Mouse (Mus musculus) G1E (cell line): ENCODE data around the gene Hrh2.

ENCODE experiments used
- CTCF ChIP-seq: IDR thresholded peaks from 2 replicates; pipeline ENCODE4 v1.5.1; 2012; ENCODE audit warnings: low read depth, low read length, inconsistent platforms, mixed read lengths
- GATA1 ChIP-seq: IDR thresholded peaks from 2 replicates; pipeline ENCODE4 v1.6.1; 2012; ENCODE audit warnings: borderline replicate concordance, low read length, inconsistent platforms, mixed read lengths
- GATA2 ChIP-seq: IDR thresholded peaks from 2 replicates; pipeline ENCODE4 v1.6.1; 2012; ENCODE audit warnings: low read depth, low read length, inconsistent platforms, borderline replicate concordance
- POLR2AphosphoS5 ChIP-seq: IDR thresholded peaks from 2 replicates; pipeline ENCODE4 v1.6.1; 2012; ENCODE audit warnings: low read depth, low read length, inconsistent platforms; ENCODE audit not compliant: insufficient replicate concordance
- TAL1 ChIP-seq: conservative IDR thresholded peaks from 2 replicates; pipeline ENCODE4 v1.6.1; 2012; ENCODE audit warnings: low read depth, low read length, inconsistent platforms, mixed read lengths

GRCm38 (mm10) chr13:54281149-54281548 lies 89.2 kb downstream of the Hrh2 start:
- TF ChIP-seq CTCF (no peak), POLR2AphosphoS5 (no peak), GATA1 (no peak), TAL1 (no peak), GATA2 (no peak)
